19 mouse cellular contexts compared by ENCODE assay signal in the genomic region with DNA sequence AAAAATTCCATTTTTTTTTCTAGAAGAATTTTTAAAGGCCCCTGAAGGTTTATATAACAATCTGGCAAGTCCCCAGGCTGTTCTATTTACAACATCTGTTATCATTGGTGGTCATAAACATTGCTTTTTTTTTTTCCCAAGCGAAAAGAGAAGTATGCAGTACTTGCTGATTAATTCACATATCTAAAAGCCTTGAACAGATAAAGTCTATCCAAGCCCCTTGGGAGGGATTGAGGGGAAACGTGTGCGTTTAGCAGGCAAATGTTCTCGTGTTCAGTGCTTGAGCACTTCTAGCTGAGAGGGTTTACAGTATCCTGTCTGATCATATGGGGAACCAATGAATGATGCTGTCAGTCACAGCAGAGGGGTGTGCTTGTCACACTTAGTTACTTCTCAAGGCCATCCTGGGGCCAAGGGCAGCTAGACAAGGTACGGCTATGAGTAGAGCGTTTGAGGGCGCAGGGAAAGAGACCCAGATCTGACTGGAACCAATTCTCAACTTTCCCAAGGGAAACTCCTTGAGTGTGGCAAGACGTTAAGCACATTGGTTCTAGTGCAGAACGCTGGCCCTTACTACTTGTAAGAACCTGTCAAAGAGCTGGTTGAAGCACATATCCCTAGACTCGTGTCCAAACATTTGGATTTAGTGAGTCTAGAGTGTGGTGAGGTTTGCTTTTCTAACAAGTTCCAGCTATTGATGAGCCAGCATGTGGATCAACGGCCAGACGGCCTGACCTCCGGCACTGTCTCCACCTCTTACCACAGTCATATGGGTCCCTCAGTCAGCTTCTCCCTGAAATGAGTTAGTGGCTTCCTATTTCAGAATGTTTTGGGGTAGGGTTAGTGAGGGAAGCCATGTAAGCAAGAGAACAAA. TPM values are rescaled to one million over a fixed set of nuclear protein-coding genes. Genes with fewer than 3 reads are reported as not detected.
DNase-seq lines count a peak whose midpoint lies in the region; ATAC-seq and TF ChIP-seq lines count a peak whose summit lies in the region.
"Had no signal": no experiment of that assay in that cellular context is flagged by ENCODE, and none has a peak within 500 bp of the region (broad histone marks: within the 10 kb centered on the region; RNA-seq: fewer than 3 reads in every experiment).

No protein-coding gene starts in this region.

- no peak for TF ChIP-seq POLR2A in liver, adult 2 months (IDR thresholded peaks at IDR 0.05; ENCODE audit: extremely low read depth, insufficient read depth, low read length)

- H3K27me3 ChIP-seq in heart, embryonic 15.5 days: no peaks in the 10 kb centered on the region
- no peaks in the 10 kb centered on the region for H3K27me3 ChIP-seq in liver, adult 2 months (ENCODE audit: control insufficient read depth, insufficient read depth, low read length)
- H3K27me3 ChIP-seq in liver, embryonic 12.5 days (replicated peaks): no peaks in the 10 kb centered on the region
- no peaks in the 10 kb centered on the region for H3K27me3 ChIP-seq in intestine, embryonic 15.5 days (replicated peaks)
- H3K27me3 ChIP-seq: embryonic facial prominence, embryonic 13.5 days; liver, embryonic 13.5 days; neural tube, embryonic 15.5 days had no signal

- no peak overlapping the region for H3K4me2 ChIP-seq in heart, embryonic 15.5 days
- H3K4me2 ChIP-seq in liver, embryonic 12.5 days: no peak overlapping the region
- no peak overlapping the region for H3K4me2 ChIP-seq in intestine, embryonic 15.5 days (replicated peaks)
- H3K4me2 ChIP-seq: embryonic facial prominence, embryonic 13.5 days; hindbrain, embryonic 14.5 days; liver, embryonic 13.5 days; neural tube, embryonic 15.5 days had no signal

- TF ChIP-seq CTCF in liver, adult 2 months (IDR thresholded peaks at IDR 0.05; ENCODE audit: low read depth, low read length): no peak

- H3K9me3 ChIP-seq in heart, embryonic 15.5 days (replicated peaks): no peaks in the 10 kb centered on the region
- H3K9me3 ChIP-seq in liver, embryonic 12.5 days (replicated peaks): no peaks in the 10 kb centered on the region
- H3K9me3 ChIP-seq in intestine, embryonic 15.5 days: no peaks in the 10 kb centered on the region
- H3K9me3 ChIP-seq: embryonic facial prominence, embryonic 13.5 days; G1E; liver, embryonic 13.5 days; neural tube, embryonic 15.5 days had no signal

- ATAC-seq in heart, embryonic 15.5 days (replicated peaks; ENCODE audit: insufficient number of reproducible peaks, insufficient read depth, low FRiP score, low read depth): no peak
- ATAC-seq in liver, embryonic 12.5 days: no peak
- peak; percentile 67 for ATAC-seq in intestine, embryonic 15.5 days
- no peak for ATAC-seq in erythroid progenitor cell, adult 5-6 weeks (replicated peaks; ENCODE audit: low FRiP score, poor library complexity, severe bottlenecking)
- ATAC-seq: forebrain, embryonic 14.5 days had no signal

- DNase-seq in heart, adult 8-10 months (ENCODE audit: low spot score): no peak
- DNase-seq in liver, adult 2 months (ENCODE audit: extremely low read depth, low read depth, low spot score): peak; percentile 72
- DNase-seq in 3T3-L1 (ENCODE audit: low read depth, low spot score): peak; percentile 35
- no peak for DNase-seq in adrenal gland, adult 2 months
- DNase-seq: cerebellum, postnatal 36 days; liver, embryonic 13.5 days; right cerebral cortex, adult 18-20 months; thymus, postnatal 25 days had no signal

- H3K79me2 ChIP-seq in liver, adult 2 months (ENCODE audit: control insufficient read depth, insufficient read depth, low read length): no peaks in the 10 kb centered on the region

- WGBS in heart, embryonic 15.5 days: 61% methylated on average over 13 of the region's 13 CpGs
- 48% methylated on average over 13 of the region's 13 CpGs for WGBS in liver, adult 2 months
- 68% methylated on average over 13 of the region's 13 CpGs for WGBS in liver, embryonic 12.5 days (ENCODE audit: insufficient replicate concordance)
- WGBS in intestine, embryonic 15.5 days: 58% methylated on average over 13 of the region's 13 CpGs

- H3K9ac ChIP-seq in heart, embryonic 15.5 days: no peak overlapping the region
- no peak overlapping the region for H3K9ac ChIP-seq in liver, adult 2 months (ENCODE audit: low read depth, low read length)
- H3K9ac ChIP-seq in liver, embryonic 12.5 days: no peak overlapping the region
- no peak overlapping the region for H3K9ac ChIP-seq in intestine, embryonic 15.5 days
- H3K9ac ChIP-seq: embryonic facial prominence, embryonic 13.5 days; hindbrain, embryonic 14.5 days; liver, embryonic 13.5 days; neural tube, embryonic 15.5 days had no signal

- H3K36me3 ChIP-seq in heart, embryonic 15.5 days: no peaks in the 10 kb centered on the region
- H3K36me3 ChIP-seq in liver, adult 2 months (ENCODE audit: control insufficient read depth, insufficient read depth, low read length): no peaks in the 10 kb centered on the region
- no peaks in the 10 kb centered on the region for H3K36me3 ChIP-seq in liver, embryonic 12.5 days
- no peaks in the 10 kb centered on the region for H3K36me3 ChIP-seq in intestine, embryonic 15.5 days
- H3K36me3 ChIP-seq: embryonic facial prominence, embryonic 13.5 days; G1E; liver, embryonic 13.5 days; neural tube, embryonic 15.5 days had no signal

- no peak overlapping the region for H3K4me3 ChIP-seq in heart, embryonic 15.5 days
- H3K4me3 ChIP-seq in liver, adult 2 months (ENCODE audit: insufficient read depth, low read depth, low read length): no peak overlapping the region; the same call in 1 of the 2 replicates
- H3K4me3 ChIP-seq in liver, embryonic 12.5 days: no peak overlapping the region
- no peak overlapping the region for H3K4me3 ChIP-seq in intestine, embryonic 15.5 days (replicated peaks)
- H3K4me3 ChIP-seq: embryonic facial prominence, embryonic 13.5 days; left cerebral cortex, adult 2 months; liver, embryonic 13.5 days; neural tube, embryonic 15.5 days had no signal

- peak overlapping the region; percentile 50 for H3K27ac ChIP-seq in heart, embryonic 15.5 days
- H3K27ac ChIP-seq in liver, adult 2 months (replicated peaks; ENCODE audit: insufficient read depth, low read depth, low read length): peak overlapping the region; percentile 46
- H3K27ac ChIP-seq in liver, embryonic 12.5 days: no peak overlapping the region
- peak overlapping the region; percentile 27; the same call in 1 of the 2 replicates for H3K27ac ChIP-seq in intestine, embryonic 15.5 days
- H3K27ac ChIP-seq: embryonic facial prominence, embryonic 13.5 days; hindbrain, embryonic 14.5 days; left cerebral cortex, adult 2 months; liver, embryonic 13.5 days; neural tube, embryonic 15.5 days had no signal

- peaks cover 16% of the 10 kb centered on the region for H3K4me1 ChIP-seq in heart, embryonic 15.5 days (replicated peaks)
- H3K4me1 ChIP-seq in liver, adult 2 months (ENCODE audit: control insufficient read depth, insufficient read depth, low read length): peaks cover 12% of the 10 kb centered on the region
- H3K4me1 ChIP-seq in liver, embryonic 12.5 days: no peaks in the 10 kb centered on the region
- peaks cover 7% of the 10 kb centered on the region for H3K4me1 ChIP-seq in intestine, embryonic 15.5 days (replicated peaks)
- H3K4me1 ChIP-seq: liver, embryonic 13.5 days had no signal

RNA-seq across cellular contexts. Expression of a gene that starts 47.7 kb away (rescaled TPM):
- polyA plus RNA-seq in heart, embryonic 15.5 days (2015; fragmentation: Nextera tagmentation; extraction: Ambion mirVana): 0.34 and 0.35 TPM in 2 replicates
- total RNA-seq in heart, adult 8-10 months (2022): under 1 TPM; 0.14 to 0.30 (median 0.16) TPM
- total RNA-seq in liver, adult 2 months (2014; rRNA removed): not detected in 2 replicates
- not detected in 2 replicates for polyA plus RNA-seq in liver, adult 2 months (2012; rRNA removed)
- polyA plus RNA-seq in liver, embryonic 12.5 days (2016; fragmentation: Nextera tagmentation; extraction: Ambion mirVana): 0.20 and 0.35 TPM in 2 replicates
- polyA plus RNA-seq in intestine, embryonic 15.5 days (2015; fragmentation: Nextera tagmentation; extraction: Ambion mirVana): 1.4 and 1.5 TPM in 2 replicates
- 0.36 TPM in 1 of 2 replicates, not detected in the other for total RNA-seq in erythroid progenitor cell, adult 5-6 weeks (2015; ENCODE audit: low replicate concordance)
- total RNA-seq in erythroid progenitor cell, adult 5-6 weeks (2017; ENCODE audit: low replicate concordance): 0.68 TPM in 1 of 2 replicates, not detected in the other
- total RNA-seq in adrenal gland, adult 2 months (2021): under 1 TPM; 0.52 to 0.83 TPM
- polyA plus RNA-seq in adrenal gland, adult 2 months (2012; rRNA removed): 1.9 and 3.1 TPM in 2 replicates
- total RNA-seq: monocyte, adult 5-6 weeks had no signal
- polyA plus RNA-seq: G1E had no signal

Comparison
In these comparisons a context has a peak if more than half of its experiments do, and no peak if none do; other contexts are left out.
1. DNase-seq: peak in liver, adult 2 months (single experiment) and 3T3-L1 (single experiment); none in heart, adult 8-10 months (single experiment) and adrenal gland, adult 2 months (single experiment).